Mouse (Mus musculus) frontal cortex, postnatal 36 days (tissue): ENCODE results near the gene Wdsub1.
A peak's percentile ranks its signal among the peaks of the same experiment; 100 is the strongest.
"Not testable (repeated sequence)": the region's sequence is repeated elsewhere in the genome, so short reads cannot be mapped to it uniquely, and the experiment has no call there.

Experiments
- DNase-seq, 2 experiments: peaks; one replicate each; pipeline ENCODE4 v3.0.0; 2022; ENCODE audit warnings: low spot score in 2 of 2

The Wdsub1 gene

DNA sequence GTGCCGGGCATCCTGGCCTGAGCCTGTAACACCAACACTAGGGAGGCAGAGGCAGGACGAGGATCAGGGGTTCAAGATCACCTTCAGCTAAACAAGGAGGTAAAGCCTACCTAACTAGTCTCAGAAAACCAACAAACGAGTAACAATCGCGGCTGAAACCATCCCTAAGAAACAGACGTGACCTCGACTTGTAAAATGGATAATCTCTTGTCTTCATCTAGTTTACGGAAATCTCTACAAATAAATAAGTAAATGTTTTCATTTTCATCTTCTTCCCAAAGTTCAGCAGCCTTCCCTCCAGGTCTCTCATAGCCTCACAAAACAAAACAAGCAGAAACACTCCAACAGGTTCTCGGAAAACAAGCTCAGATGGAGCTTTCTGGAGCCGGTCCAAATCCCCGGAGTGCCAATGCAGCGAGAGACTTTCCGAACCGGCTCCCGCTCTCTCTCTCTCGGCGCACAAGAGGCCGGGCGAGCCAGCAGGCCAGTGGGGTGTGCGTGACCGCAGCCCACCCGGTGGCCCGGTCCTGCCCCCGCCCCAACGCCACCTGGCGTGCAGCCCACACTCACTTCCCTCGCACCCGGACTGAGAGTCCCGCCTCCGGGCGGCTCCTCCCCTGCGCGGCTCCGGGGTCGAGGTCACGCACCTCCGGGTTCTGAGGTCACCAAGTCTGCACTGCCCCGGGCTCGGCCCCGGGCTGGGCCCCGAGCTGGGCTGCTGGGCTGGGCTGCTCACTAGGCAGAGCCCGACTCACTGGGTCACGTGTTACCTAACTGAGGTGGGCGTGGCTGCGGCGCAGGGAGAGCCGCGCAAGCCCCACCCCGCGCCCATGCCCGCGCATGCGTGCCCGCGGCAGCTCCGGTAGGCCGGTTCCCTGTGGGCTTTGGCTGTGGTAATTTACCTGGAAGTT lies at the start of gene Wdsub1:
TSS of gene Wdsub1 (minus strand) at position 761 of the 911 bp plus-strand sequence.
- peak; percentile 86 to 90 for DNase-seq

GRCm38 (mm10) chr2:59913610-59914009 lies 31.2 kb upstream of the Wdsub1 start:
- no peak for DNase-seq

GRCm38 (mm10) chr2:59908048-59908447 lies 25.7 kb upstream of the Wdsub1 start:
- DNase-seq: no peak

GRCm38 (mm10) chr2:59904007-59904406 lies 21.6 kb upstream of the Wdsub1 start:
- DNase-seq: no peak

DNA sequence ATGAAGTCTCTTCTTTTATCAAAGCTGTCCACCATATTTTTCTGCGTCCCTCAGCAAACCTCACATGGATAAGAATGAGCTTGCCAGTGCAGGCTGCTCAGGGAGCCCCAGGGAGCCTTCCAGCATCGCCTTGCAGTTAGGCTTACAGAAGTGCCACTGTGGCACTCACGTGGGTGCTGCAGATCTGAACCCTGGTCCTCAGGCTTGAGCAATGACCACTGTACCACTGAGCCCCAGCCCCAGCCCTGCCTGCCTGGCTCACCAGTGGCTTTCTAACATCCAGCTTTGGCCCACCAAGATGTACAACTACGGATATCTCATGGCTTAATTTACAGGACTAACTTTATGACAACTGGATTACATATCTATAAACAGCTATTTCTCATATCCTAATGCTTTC lies 16.3 kb upstream of the Wdsub1 start:
- no peak for DNase-seq

GRCm38 (mm10) chr2:59898105-59898504 lies 15.7 kb upstream of the Wdsub1 start:
- DNase-seq: no peak

- DNase-seq: no peak
Measured at GRCm38 (mm10) chr2:59896837-59897236, 14.4 kb upstream of the Wdsub1 start.

- DNase-seq: no peak
Measured at GRCm38 (mm10) chr2:59896400-59896799, 14.0 kb upstream of the Wdsub1 start.

GRCm38 (mm10) chr2:59889699-59890098 lies 7.3 kb upstream of the Wdsub1 start:
- DNase-seq: no peak

- DNase-seq: no peak
Measured at GRCm38 (mm10) chr2:59882742-59883281, 421 bp upstream of the Wdsub1 start.

- DNase-seq: no peak
Measured at GRCm38 (mm10) chr2:59881404-59881803, 987 bp downstream of the Wdsub1 start.

- no peak for DNase-seq
Measured at GRCm38 (mm10) chr2:59878221-59878620, 4.2 kb downstream of the Wdsub1 start.

GRCm38 (mm10) chr2:59877335-59877734 lies 5.1 kb downstream of the Wdsub1 start:
- DNase-seq: no peak

- DNase-seq: no peak
Measured at GRCm38 (mm10) chr2:59876482-59876881, 5.9 kb downstream of the Wdsub1 start.

DNA sequence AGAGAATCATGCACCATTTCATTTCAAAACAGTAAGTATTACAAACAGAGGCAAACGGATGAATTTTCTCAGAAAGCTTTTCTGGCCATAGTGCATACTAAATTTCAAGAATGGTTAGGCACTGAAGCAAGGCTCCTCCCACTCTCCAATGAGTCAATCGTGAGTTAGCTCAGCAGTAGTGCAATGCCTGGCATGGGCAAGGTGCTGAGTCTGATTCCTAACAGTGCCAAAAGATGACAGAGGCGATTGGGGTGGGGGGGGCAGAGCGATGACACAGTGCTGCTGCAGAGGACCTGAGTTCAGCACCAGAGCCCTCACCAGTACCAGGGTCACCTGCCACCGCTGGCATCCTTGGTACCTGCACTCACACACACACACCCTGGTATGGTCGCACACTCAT lies 11.9 kb downstream of the Wdsub1 start:
- DNase-seq: no peak

- no peak for DNase-seq
Measured at GRCm38 (mm10) chr2:59862618-59863017, 19.8 kb downstream of the Wdsub1 start.

- DNase-seq: peak in 1 of 2 experiments; percentile 24
Measured at GRCm38 (mm10) chr2:59854363-59854762, 28.0 kb downstream of the Wdsub1 start.

- DNase-seq: no peak
Measured at GRCm38 (mm10) chr2:59853543-59853942, 28.8 kb downstream of the Wdsub1 start.

DNA sequence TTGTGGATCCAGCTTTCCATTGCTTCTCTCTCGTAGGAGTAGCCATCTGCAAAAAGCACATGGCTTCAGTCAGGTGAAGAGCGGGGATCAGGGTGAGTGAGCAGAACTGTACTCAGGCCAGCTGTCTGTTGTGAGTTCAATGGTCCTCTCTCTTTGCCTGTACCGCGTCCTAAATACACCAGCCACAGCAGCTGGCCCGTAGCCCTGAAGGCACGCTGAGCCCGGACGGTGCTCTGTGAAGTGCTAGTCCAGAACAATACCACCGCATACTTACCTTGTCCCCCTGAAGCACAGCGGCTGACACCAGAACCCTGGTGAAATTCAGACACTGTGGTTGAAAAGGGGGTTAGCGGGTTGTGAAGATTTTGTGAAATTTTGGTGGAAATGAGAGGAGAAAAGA lies 29.5 kb downstream of the Wdsub1 start:
- no peak for DNase-seq

DNA sequence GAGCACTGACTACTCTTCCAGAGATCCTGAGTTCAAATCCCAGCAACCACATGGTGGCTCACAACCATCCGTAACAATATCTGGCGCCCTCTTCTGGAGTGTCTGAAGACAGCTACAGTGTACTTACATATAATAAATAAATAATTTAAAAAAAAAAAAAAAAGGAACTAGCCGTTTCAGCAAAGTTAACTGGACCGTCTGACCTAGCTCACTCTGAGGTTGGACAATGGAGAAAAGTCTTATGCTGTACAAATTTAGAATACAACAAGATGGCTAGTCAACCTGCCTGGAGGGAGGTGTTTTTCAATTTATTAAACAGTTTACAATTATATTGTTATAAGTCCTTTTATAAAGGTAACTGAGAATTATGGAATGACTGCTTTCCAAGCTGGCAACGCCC lies 30.5 kb downstream of the Wdsub1 start:
- not testable (repeated sequence) for DNase-seq

- DNase-seq: no peak
Measured at GRCm38 (mm10) chr2:59843848-59844247, 38.5 kb downstream of the Wdsub1 start.

DNA sequence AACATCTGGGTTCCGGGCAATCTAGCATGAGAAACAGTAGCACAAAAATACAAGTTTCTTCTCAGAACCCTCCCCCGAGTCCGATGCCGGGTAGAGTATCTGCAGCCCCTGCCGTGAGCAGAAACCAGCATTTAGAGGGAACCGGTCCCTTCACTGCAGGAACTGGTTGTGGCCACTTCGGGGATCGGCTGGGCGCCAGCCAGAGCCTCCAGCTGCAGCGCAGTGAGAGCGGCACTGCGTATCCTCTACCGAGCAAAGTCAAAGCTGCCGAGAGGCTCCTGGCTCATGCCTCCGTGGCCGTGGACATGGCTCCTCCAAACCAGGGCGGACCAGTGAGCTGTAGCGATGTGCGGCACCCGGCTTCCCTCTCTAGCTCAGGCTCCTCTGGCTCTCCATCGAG lies 39.2 kb downstream of the Wdsub1 start:
- DNase-seq: no peak

DNA sequence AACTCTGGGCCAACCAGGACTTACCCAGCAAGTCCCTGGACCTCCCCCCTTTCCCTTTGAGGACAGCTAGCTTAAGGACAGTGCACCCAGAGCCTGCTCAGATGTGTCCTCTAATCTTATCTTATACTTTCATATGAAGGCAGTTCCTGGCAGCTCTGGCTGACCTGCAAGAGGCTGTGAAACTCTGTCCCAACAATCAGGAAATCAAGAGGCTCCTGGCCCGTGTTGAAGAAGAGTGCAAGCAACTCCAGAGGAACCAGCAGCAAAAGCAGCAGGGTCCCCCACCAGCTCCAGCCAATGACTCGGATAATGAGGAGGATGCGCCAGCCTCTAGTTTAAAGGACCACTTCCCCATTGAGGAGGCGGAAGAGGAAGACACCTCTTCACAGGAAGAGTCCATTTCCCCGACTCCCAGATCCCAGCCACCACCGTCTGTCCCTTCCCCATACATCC lies 39.8 kb downstream of the Wdsub1 start:
- no peak for DNase-seq
